Mouse (Mus musculus): ENCODE results near the gene Sinhcaf.

GRCm38 (mm10) chr6:148944767-148945508, 1.3 kb downstream of the Sinhcaf start:
- TF ChIP-seq CTCF (IDR thresholded peaks at IDR 0.05; ENCODE audit: low read depth, low read length) (no peak), POLR2A (IDR thresholded peaks at IDR 0.05; ENCODE audit: extremely low read depth, insufficient read depth, low read length) (0 out of 2 replicates have a peak, but pooled peaks have one; percentile 4)
